Mouse (Mus musculus): ENCODE data around the gene Rsph9.

The Rsph9 gene

GRCm38 (mm10) chr17:46139872-46140271 lies 4.1 kb downstream of the Rsph9 start:
- no peak for DNase-seq (ENCODE audit: low read depth, low spot score)

- no peak for DNase-seq (ENCODE audit: low read depth, low spot score)
Observed at GRCm38 (mm10) chr17:46138563-46139236, 5.3 kb downstream of the Rsph9 start.

- no peak for DNase-seq (ENCODE audit: low read depth, low spot score)
Observed at GRCm38 (mm10) chr17:46132862-46133261, 11.2 kb downstream of the Rsph9 start.

- no peak for DNase-seq (ENCODE audit: low read depth, low spot score)
Observed at GRCm38 (mm10) chr17:46132058-46132718, 11.8 kb downstream of the Rsph9 start.

- DNase-seq (ENCODE audit: low read depth, low spot score) = no peak
Observed at GRCm38 (mm10) chr17:46129741-46130498, 14.1 kb downstream of the Rsph9 start.

GRCm38 (mm10) chr17:46127814-46128493 lies 16.1 kb downstream of the Rsph9 start:
- no peak for DNase-seq (ENCODE audit: low read depth, low spot score)

- DNase-seq (ENCODE audit: low read depth, low spot score) = no peak
Observed at GRCm38 (mm10) chr17:46126608-46127007, 17.4 kb downstream of the Rsph9 start.

GRCm38 (mm10) chr17:46123953-46124700 lies 19.9 kb downstream of the Rsph9 start:
- DNase-seq (ENCODE audit: low read depth, low spot score) = no peak

GRCm38 (mm10) chr17:46123285-46123684 lies 20.7 kb downstream of the Rsph9 start:
- no peak for DNase-seq (ENCODE audit: low read depth, low spot score)

GRCm38 (mm10) chr17:46122791-46123190 lies 21.2 kb downstream of the Rsph9 start:
- DNase-seq (ENCODE audit: low read depth, low spot score) = no peak

- DNase-seq (ENCODE audit: low read depth, low spot score) = no peak
Observed at GRCm38 (mm10) chr17:46119641-46120040, 24.4 kb downstream of the Rsph9 start.

GRCm38 (mm10) chr17:46118423-46118850 lies 25.6 kb downstream of the Rsph9 start:
- no peak for DNase-seq (ENCODE audit: low read depth, low spot score)

- DNase-seq (ENCODE audit: low read depth, low spot score) = no peak
Observed at GRCm38 (mm10) chr17:46117623-46118422, 26.2 kb downstream of the Rsph9 start.

GRCm38 (mm10) chr17:46116881-46117280 lies 27.1 kb downstream of the Rsph9 start:
- DNase-seq (ENCODE audit: low read depth, low spot score) = no peak

GRCm38 (mm10) chr17:46116138-46116537 lies 27.9 kb downstream of the Rsph9 start:
- DNase-seq (ENCODE audit: low read depth, low spot score) = no peak

GRCm38 (mm10) chr17:46115489-46115888 lies 28.5 kb downstream of the Rsph9 start:
- DNase-seq (ENCODE audit: low read depth, low spot score) = no peak

- DNase-seq (ENCODE audit: low read depth, low spot score) = peak; percentile 75
Observed at GRCm38 (mm10) chr17:46110402-46111289, 33.4 kb downstream of the Rsph9 start, which contains the start of gene Mrps18a. TSS of gene Mrps18a (plus strand) at chr17:46110986.

- no peak for DNase-seq (ENCODE audit: low read depth, low spot score)
Observed at GRCm38 (mm10) chr17:46108286-46108685, 35.7 kb downstream of the Rsph9 start.

- DNase-seq (ENCODE audit: low read depth, low spot score) = no peak
Observed at GRCm38 (mm10) chr17:46104487-46104886, 39.5 kb downstream of the Rsph9 start.
